Mouse (Mus musculus) heart, postnatal 0 days (tissue): ENCODE measurements at regions not wholly inside any gene's neighbourhood (a gene's known extent, or its start where the extent isn't known, plus 50 kb on each side); places are given as distances from the start of the nearest gene placed in this dataset.

ENCODE experiments used
- ATAC-seq: fragments of 200-750 bp; cut with Nextera tagmentation; 2 replicates; pipeline ENCODE4 v1.8.0; 2017; ENCODE audit warnings: low read depth, moderate number of reproducible peaks, moderate library complexity; ENCODE audit not compliant: insufficient read depth
- DNase-seq: peaks from one replicate; pipeline ENCODE4 v3.0.0-alpha.2; 2016; ENCODE audit warnings: low spot score
- H3K27ac ChIP-seq: fragments of 300-500 bp; sonication (generic); 2 replicates; pipeline ENCODE4 v1.5.1; 2014; ENCODE audit warnings: low read depth, mild to moderate bottlenecking
- H3K27me3 ChIP-seq: fragments of 300-500 bp; sonication (generic); 2 replicates; pipeline ENCODE4 v1.6.1; 2014; ENCODE audit warnings: low read length, mixed read lengths; ENCODE audit not compliant: control insufficient read depth, insufficient read depth
- H3K36me3 ChIP-seq: fragments of 300-500 bp; sonication (generic); replicated peaks from 2 replicates; pipeline ENCODE4 v1.6.1; 2014; ENCODE audit warnings: low read length, mixed read lengths; ENCODE audit not compliant: control insufficient read depth, insufficient read depth
- H3K4me1 ChIP-seq: fragments of 300-500 bp; sonication (generic); 2 replicates; pipeline ENCODE4 v1.6.1; 2014; ENCODE audit warnings: antibody characterized with exemption; ENCODE audit not compliant: control insufficient read depth, insufficient read depth
- H3K4me2 ChIP-seq: fragments of 300-500 bp; sonication (generic); 2 replicates; pipeline ENCODE4 v1.6.1; 2014; ENCODE audit warnings: low read depth, mild to moderate bottlenecking, low read length, moderate library complexity
- H3K4me3 ChIP-seq: fragments of 300-500 bp; sonication (generic); 2 replicates; pipeline ENCODE4 v1.5.1; 2014; ENCODE audit warnings: low read depth, low read length
- H3K9ac ChIP-seq: fragments of 300-500 bp; sonication (generic); replicated peaks from 2 replicates; pipeline ENCODE4 v1.6.1; 2014; ENCODE audit warnings: low read depth, low read length, mixed read lengths
- H3K9me3 ChIP-seq: fragments of 300-500 bp; sonication (generic); replicated peaks from 2 replicates; pipeline ENCODE4 v1.6.1; 2016; ENCODE audit warnings: low read length; ENCODE audit not compliant: control insufficient read depth
- CTCF ChIP-seq: IDR thresholded peaks from 2 replicates; pipeline ENCODE4 v1.5.1; 2016; ENCODE audit warnings: antibody characterized with exemption, control low read depth, low read depth
- EP300 ChIP-seq: IDR thresholded peaks from 2 replicates; pipeline ENCODE4 v1.6.1; 2016; ENCODE audit warnings: antibody characterized with exemption, low read depth
- WGBS: fragments of 180-500 bp; shearing (Covaris S2); extraction: QIAGEN DNeasy Blood & Tissue Kit; methylation state at CpG from one replicate; pipeline ENCODE4 v1.1.7; 2014; 5-methylcytosine and 5-hydroxymethylcytosine counted together

DNA sequence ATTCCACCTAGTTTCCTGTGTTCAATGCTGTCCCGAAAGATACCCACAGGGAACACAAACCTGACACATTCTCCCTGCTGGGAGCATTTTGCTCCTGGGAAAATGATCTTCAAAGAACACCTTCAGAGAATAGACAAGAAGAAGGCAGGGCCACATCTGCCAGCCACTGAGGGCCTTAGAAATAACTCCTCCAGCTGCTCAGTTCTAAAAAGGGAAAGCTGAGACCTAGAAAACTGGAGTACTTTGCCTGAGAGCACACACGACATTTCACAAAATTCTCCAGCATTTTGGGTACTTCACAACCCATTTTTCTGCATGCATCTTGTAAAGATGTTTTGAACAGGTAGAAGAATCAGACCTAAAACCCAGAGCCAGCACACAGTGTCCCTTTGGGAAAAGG is 519.6 kb downstream of the Insc start:
- no peak for ATAC-seq
- WGBS: 79% methylated on average over 2 of the region's 2 CpGs
- H3K9ac ChIP-seq: no peak overlapping the region
- no peaks in the 10 kb centered on the region for H3K4me1 ChIP-seq
- H3K4me3 ChIP-seq: no peak overlapping the region
- no peak overlapping the region for H3K27ac ChIP-seq
- TF ChIP-seq EP300 (no peak), CTCF (no peak)
- H3K4me2 ChIP-seq: no peak overlapping the region
- no peaks in the 10 kb centered on the region for H3K36me3 ChIP-seq
- no peaks in the 10 kb centered on the region for H3K27me3 ChIP-seq
- no peaks in the 10 kb centered on the region for H3K9me3 ChIP-seq
- DNase-seq: no peak

- DNase-seq: no peak
These were observed 522.6 kb downstream of the Insc start for GRCm38 (mm10) chr7:115266141-115266540.

DNA sequence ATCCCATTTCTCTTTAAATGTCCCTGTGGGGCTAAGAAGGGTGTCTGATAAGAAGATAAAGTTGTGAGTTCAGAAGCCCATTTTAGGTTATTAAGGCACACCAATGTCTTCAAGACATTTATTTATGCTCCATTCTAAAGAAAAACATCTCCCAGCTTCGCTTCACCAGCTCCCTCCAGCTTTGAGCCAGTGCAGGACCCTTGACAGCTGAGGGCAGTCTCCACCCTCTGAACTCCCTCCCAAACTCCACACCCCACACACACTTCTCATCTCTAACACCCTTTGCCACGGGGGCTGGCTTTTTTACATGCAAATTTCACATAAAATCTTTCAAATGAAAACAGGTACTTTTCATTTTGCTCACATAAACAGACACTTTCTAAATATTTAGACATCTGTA is 527.3 kb downstream of the Insc start:
- 43% methylated on average over 2 of the region's 2 CpGs for WGBS
- DNase-seq (no peak), ATAC-seq (no peak)
- TF ChIP-seq CTCF: no peak
- no peak for TF ChIP-seq EP300
- no peaks in the 10 kb centered on the region for H3K36me3 ChIP-seq
- no peak overlapping the region for H3K4me3 ChIP-seq
- no peaks in the 10 kb centered on the region for H3K4me1 ChIP-seq
- H3K4me2 ChIP-seq: no peak overlapping the region
- no peaks in the 10 kb centered on the region for H3K27me3 ChIP-seq
- no peaks in the 10 kb centered on the region for H3K9me3 ChIP-seq
- no peak overlapping the region for H3K27ac ChIP-seq
- H3K9ac ChIP-seq: no peak overlapping the region

More at GRCm38 (mm10) chr7:115266141-115266540, 522.6 kb downstream of the Insc start:
- Histone ChIP-seq H3K27me3 (no peaks in the 10 kb centered on the region), H3K9me3 (no peaks in the 10 kb centered on the region), H3K4me2 (no peak overlapping the region), H3K27ac (no peak overlapping the region), H3K4me3 (no peak overlapping the region), H3K4me1 (no peaks in the 10 kb centered on the region), H3K9ac (no peak overlapping the region), H3K36me3 (no peaks in the 10 kb centered on the region)
- TF ChIP-seq EP300: no peak
- TF ChIP-seq CTCF: no peak
- no peak for ATAC-seq
- WGBS: 60% methylated on average over 4 of the region's 4 CpGs

DNA sequence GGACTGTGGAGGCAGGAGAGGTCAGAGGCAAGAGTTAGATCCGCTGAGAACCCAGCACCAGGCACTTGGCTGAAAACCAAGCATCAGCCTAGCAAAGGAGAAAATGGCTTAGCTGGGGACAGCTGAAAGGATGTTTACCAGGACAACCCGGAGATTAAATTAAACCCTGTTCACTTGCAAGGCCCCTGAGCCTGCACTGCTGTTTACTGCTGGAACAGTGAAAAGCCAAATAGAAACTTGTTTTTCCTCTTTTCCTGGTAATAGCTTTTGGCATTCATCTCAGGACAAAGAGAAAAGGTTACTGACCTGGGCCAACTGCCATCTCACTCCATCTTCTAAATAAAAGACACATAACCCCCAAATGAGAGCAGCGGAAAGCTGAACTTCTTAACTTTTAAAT is 531.3 kb downstream of the Insc start:
- Histone ChIP-seq H3K9ac (no peak overlapping the region), H3K27ac (no peak overlapping the region), H3K9me3 (no peaks in the 10 kb centered on the region), H3K27me3 (no peaks in the 10 kb centered on the region), H3K4me2 (no peak overlapping the region), H3K4me1 (no peaks in the 10 kb centered on the region), H3K4me3 (no peak overlapping the region), H3K36me3 (no peaks in the 10 kb centered on the region)
- DNase-seq (no peak), ATAC-seq (no peak)
- 62% methylated on average over 3 of the region's 3 CpGs for WGBS
- no peak for TF ChIP-seq EP300
- no peak for TF ChIP-seq CTCF

GRCm38 (mm10) chr7:115290801-115291417 is 547.4 kb downstream of the Insc start:
- H3K9ac ChIP-seq: no peak overlapping the region
- DNase-seq: no peak
- ATAC-seq: no peak
- H3K27me3 ChIP-seq: no peaks in the 10 kb centered on the region
- H3K4me2 ChIP-seq: no peak overlapping the region
- H3K4me1 ChIP-seq: no peaks in the 10 kb centered on the region
- TF ChIP-seq CTCF (no peak), EP300 (no peak)
- no peaks in the 10 kb centered on the region for H3K9me3 ChIP-seq
- H3K36me3 ChIP-seq: no peaks in the 10 kb centered on the region
- no peak overlapping the region for H3K27ac ChIP-seq
- no peak overlapping the region for H3K4me3 ChIP-seq
- 73% methylated on average over 7 of the region's 7 CpGs for WGBS

DNA sequence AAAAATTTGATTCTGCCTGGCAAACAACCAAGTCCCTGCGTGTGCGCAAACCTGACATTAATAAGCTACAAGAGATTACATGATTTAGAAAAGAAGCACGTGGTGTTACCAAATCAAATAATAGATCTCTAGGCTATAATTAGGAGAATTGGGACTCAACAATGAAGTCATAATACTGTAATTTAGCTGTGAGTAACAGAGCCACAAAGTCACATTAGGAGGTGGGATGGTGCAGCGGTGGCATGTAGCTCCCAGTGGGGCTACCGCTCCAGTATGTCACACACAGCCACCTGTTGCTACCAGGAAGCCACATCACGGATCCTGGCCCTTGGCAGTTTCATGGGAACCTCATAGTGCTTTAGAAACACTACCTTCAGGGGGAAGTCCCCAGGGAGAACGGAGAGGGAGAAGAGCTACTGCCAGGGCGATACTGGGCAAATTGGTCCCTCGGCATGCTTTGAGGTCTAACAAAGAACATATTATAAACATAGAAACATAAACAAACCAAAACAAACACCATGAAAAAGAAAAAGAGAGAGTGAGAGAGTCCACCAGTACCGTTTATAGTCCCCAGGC is 551.2 kb downstream of the Insc start:
- TF ChIP-seq CTCF: no peak
- TF ChIP-seq EP300: no peak
- DNase-seq: no peak
- Histone ChIP-seq H3K9ac (no peak overlapping the region), H3K4me1 (no peaks in the 10 kb centered on the region), H3K4me3 (no peak overlapping the region), H3K9me3 (no peaks in the 10 kb centered on the region), H3K4me2 (no peak overlapping the region), H3K27ac (no peak overlapping the region), H3K27me3 (no peaks in the 10 kb centered on the region), H3K36me3 (no peaks in the 10 kb centered on the region)
- 83% methylated on average over 10 of the region's 10 CpGs for WGBS
- ATAC-seq: no peak
